Mouse (Mus musculus) liver, embryonic 14 days (tissue): Measurements from ENCODE around the gene Slc27a2. TPM values are rescaled to one million over a fixed set of nuclear protein-coding genes. Genes with fewer than 3 reads are reported as not detected.

Experiments used
- polyA plus RNA-seq: library from polyadenylated mRNA; depleted of rRNA; stranded (reverse); fragments of >200 nt; gene quantifications from 2 replicates; pipeline ENCODE4 v1.2.3, GENCODE M21; 2012; rRNA removed

The Slc27a2 gene
- 41.3 and 44.2 TPM in 2 replicates for polyA plus RNA-seq

GRCm38 (mm10) chr2:126552357-126553290, at the start of gene Slc27a2:
TSS of gene Slc27a2 (plus strand) at chr2:126552407.

GRCm38 (mm10) chr2:126619249-126619704, 67.1 kb downstream of the Slc27a2 start, which contains the start of gene Hdc:
TSS of gene Hdc (minus strand) at chr2:126619299.

Other genes starting within 250 kb of the Slc27a2 start
- 2.9 and 4.2 TPM in 2 replicates for gene Atp8b4, start 51.7 kb upstream of the Slc27a2 start, polyA plus RNA-seq
- gene Hdc, start 66.9 kb downstream of the Slc27a2 start, polyA plus RNA-seq: 3.3 and 4.7 TPM in 2 replicates
- 9.0 and 10.3 TPM in 2 replicates for gene Gabpb1, start 123.9 kb downstream of the Slc27a2 start, polyA plus RNA-seq
- 12.6 and 13.8 TPM in 2 replicates for gene Usp8, start 154.9 kb downstream of the Slc27a2 start, polyA plus RNA-seq
- 0.83 and 1.2 TPM in 2 replicates for gene Usp50, start 231.1 kb downstream of the Slc27a2 start, polyA plus RNA-seq